8 mouse cellular contexts compared by ENCODE assay signal in the genomic region with DNA sequence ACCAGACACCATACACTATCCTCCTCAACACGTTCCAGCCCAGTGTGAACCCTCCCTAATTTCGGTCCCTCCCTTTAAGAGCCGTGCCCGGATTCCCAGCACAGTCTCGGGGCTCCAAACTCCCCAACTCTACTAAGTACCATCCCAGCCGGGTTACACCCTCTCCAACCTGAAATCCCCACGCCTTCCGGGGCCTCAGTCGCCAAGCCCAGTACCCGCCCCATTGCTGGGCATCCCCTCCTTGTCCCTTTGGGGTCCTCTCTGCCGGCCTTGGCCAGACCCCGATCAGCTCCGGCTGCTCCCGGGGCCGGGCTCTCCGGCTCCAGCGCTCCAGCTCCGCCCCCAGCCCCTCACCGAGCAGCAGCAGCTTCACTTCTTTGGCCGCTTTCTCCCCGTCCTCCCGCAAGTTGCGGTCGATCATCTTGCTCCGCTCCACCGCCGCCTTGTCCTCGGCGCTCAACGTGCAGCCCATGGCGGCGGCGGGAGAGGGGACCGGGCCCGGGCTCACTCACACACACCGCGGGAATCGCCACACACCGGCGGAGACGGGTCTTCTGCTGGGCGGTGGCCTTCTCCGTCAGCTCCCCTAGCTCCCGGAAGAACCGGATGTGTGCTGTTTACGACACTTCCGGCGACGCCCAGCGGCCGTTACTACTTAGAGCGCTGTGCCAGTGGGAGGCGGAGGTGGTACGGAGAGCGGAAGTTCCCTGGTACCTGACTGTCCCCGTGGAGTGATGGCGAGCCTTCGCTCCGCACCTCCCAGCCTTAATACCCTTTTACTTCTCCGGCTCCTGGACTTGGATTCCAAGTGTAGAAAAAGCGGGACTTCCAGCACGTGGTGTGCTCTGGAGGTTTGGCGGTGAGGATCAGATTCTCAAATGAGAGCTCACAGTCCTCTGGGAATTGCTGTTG. TPM values are rescaled to one million over a fixed set of nuclear protein-coding genes. Genes with fewer than 3 reads are reported as not detected.
DNase-seq lines count a peak whose midpoint lies in the region; ATAC-seq and TF ChIP-seq lines count a peak whose summit lies in the region.

A gene (minus strand): TSS at position 613 of the 912 bp plus-strand sequence.

- under 1% methylated on average over 63 of the region's 63 CpGs for WGBS in heart, embryonic 12.5 days
- under 1% methylated on average over 63 of the region's 63 CpGs for WGBS in kidney, postnatal 0 days
- under 1% methylated on average over 63 of the region's 63 CpGs for WGBS in liver, embryonic 11.5 days
- under 1% methylated on average over 63 of the region's 63 CpGs for WGBS in stomach, embryonic 14.5 days

- H3K27ac ChIP-seq in heart, embryonic 12.5 days (ENCODE audit: poor library complexity, severe bottlenecking): peak within 1 kb of the TSS; percentile 92
- H3K27ac ChIP-seq in kidney, postnatal 0 days: peak within 1 kb of the TSS; percentile 97
- H3K27ac ChIP-seq in liver, embryonic 11.5 days (ENCODE audit: low read depth, low read length): peak within 1 kb of the TSS; percentile 95
- H3K27ac ChIP-seq in stomach, embryonic 14.5 days (ENCODE audit: low read length): peak within 1 kb of the TSS; percentile 96

- H3K36me3 ChIP-seq in heart, embryonic 12.5 days: peaks cover 2% of the 10 kb centered on the region; the same call in 1 of the 2 replicates
- no peaks in the 10 kb centered on the region for H3K36me3 ChIP-seq in kidney, postnatal 0 days (ENCODE audit: insufficient read depth, low read length)
- H3K36me3 ChIP-seq in liver, embryonic 11.5 days (ENCODE audit: control insufficient read depth, insufficient read depth, low read length): no peaks in the 10 kb centered on the region
- H3K36me3 ChIP-seq in stomach, embryonic 14.5 days (ENCODE audit: control insufficient read depth, insufficient read depth, low read length): no peaks in the 10 kb centered on the region

- peak; percentile 96 for DNase-seq in CD4-positive helper T cell, adult 2 months (ENCODE audit: low read depth, low spot score)
- peak; percentile 81 for DNase-seq in brain, embryonic 18.5 days (ENCODE audit: low read depth, low spot score)
- DNase-seq in kidney, postnatal 0 days (ENCODE audit: low spot score): peak; percentile 98
- DNase-seq in liver, embryonic 11.5 days (ENCODE audit: low spot score): peak; percentile 92
- DNase-seq in naive thymus-derived CD4-positive, alpha-beta T cell, adult 2 months (ENCODE audit: low read depth): peak; percentile 95

- H3K4me3 ChIP-seq in heart, embryonic 12.5 days: peak within 1 kb of the TSS; percentile 82
- peak within 1 kb of the TSS; percentile 97 for H3K4me3 ChIP-seq in kidney, postnatal 0 days (replicated peaks; ENCODE audit: low read depth, low read length)
- H3K4me3 ChIP-seq in liver, embryonic 11.5 days (ENCODE audit: low read depth, low read length): peak within 1 kb of the TSS; percentile 99
- H3K4me3 ChIP-seq in stomach, embryonic 14.5 days (ENCODE audit: low read depth, low read length): peak within 1 kb of the TSS; percentile 90

- no peaks in the 10 kb centered on the region for H3K27me3 ChIP-seq in heart, embryonic 12.5 days (replicated peaks)
- no peaks in the 10 kb centered on the region for H3K27me3 ChIP-seq in kidney, postnatal 0 days (ENCODE audit: insufficient read depth, low read length)
- H3K27me3 ChIP-seq in liver, embryonic 11.5 days (replicated peaks; ENCODE audit: control insufficient read depth, insufficient read depth, low read length): no peaks in the 10 kb centered on the region
- no peaks in the 10 kb centered on the region for H3K27me3 ChIP-seq in stomach, embryonic 14.5 days (ENCODE audit: control insufficient read depth, insufficient read depth, low read length)

- peak within 1 kb of the TSS; percentile 68 for H3K4me2 ChIP-seq in heart, embryonic 12.5 days
- peak within 1 kb of the TSS; percentile 64 for H3K4me2 ChIP-seq in kidney, postnatal 0 days (ENCODE audit: low read length)
- peak within 1 kb of the TSS; percentile 80 for H3K4me2 ChIP-seq in liver, embryonic 11.5 days
- peak within 1 kb of the TSS; percentile 73 for H3K4me2 ChIP-seq in stomach, embryonic 14.5 days (replicated peaks; ENCODE audit: low read depth, low read length)

- ATAC-seq in erythroid progenitor cell, adult 5-6 weeks (replicated peaks; ENCODE audit: low FRiP score, poor library complexity, severe bottlenecking): peak; percentile 94
- peak; percentile 96 for ATAC-seq in heart, embryonic 12.5 days (ENCODE audit: insufficient number of reproducible peaks, low FRiP score)
- ATAC-seq in kidney, postnatal 0 days (replicated peaks; ENCODE audit: low FRiP score, low read depth): peak; percentile 94
- peak; percentile 95 for ATAC-seq in liver, embryonic 11.5 days (replicated peaks; ENCODE audit: low FRiP score)
- ATAC-seq in stomach, embryonic 14.5 days (ENCODE audit: insufficient number of reproducible peaks, insufficient read depth, low FRiP score, low read depth): peak; percentile 94

- H3K9ac ChIP-seq in heart, embryonic 12.5 days: peak within 1 kb of the TSS; percentile 90
- H3K9ac ChIP-seq in kidney, postnatal 0 days (ENCODE audit: low read depth, low read length): peak within 1 kb of the TSS; percentile 94
- peak within 1 kb of the TSS; percentile 97 for H3K9ac ChIP-seq in liver, embryonic 11.5 days (ENCODE audit: low read depth, low read length)
- H3K9ac ChIP-seq in stomach, embryonic 14.5 days (replicated peaks; ENCODE audit: low read depth, low read length): peak within 1 kb of the TSS; percentile 78

- peak; percentile 39; the same call in 1 of the 2 replicates for TF ChIP-seq CTCF in kidney, postnatal 0 days (IDR thresholded peaks at IDR 0.05; ENCODE audit: low read depth)

- no peaks in the 10 kb centered on the region for H3K9me3 ChIP-seq in heart, embryonic 12.5 days (replicated peaks)
- H3K9me3 ChIP-seq in kidney, postnatal 0 days (replicated peaks; ENCODE audit: low read length): no peaks in the 10 kb centered on the region
- no peaks in the 10 kb centered on the region for H3K9me3 ChIP-seq in liver, embryonic 11.5 days (ENCODE audit: control insufficient read depth, low read length)
- no peaks in the 10 kb centered on the region for H3K9me3 ChIP-seq in stomach, embryonic 14.5 days (ENCODE audit: control insufficient read depth, low read depth, low read length)

- peaks cover 11% of the 10 kb centered on the region for H3K4me1 ChIP-seq in heart, embryonic 12.5 days (replicated peaks)
- H3K4me1 ChIP-seq in kidney, postnatal 0 days (replicated peaks; ENCODE audit: insufficient read depth, low read length): peaks cover 13% of the 10 kb centered on the region
- H3K4me1 ChIP-seq in liver, embryonic 11.5 days (replicated peaks; ENCODE audit: control insufficient read depth, insufficient read depth, low read length): peaks cover 19% of the 10 kb centered on the region
- H3K4me1 ChIP-seq in stomach, embryonic 14.5 days (ENCODE audit: control insufficient read depth, insufficient read depth, low read length): peaks cover 7% of the 10 kb centered on the region; the same call in 1 of the 2 replicates

RNA-seq across cellular contexts. Expression of the gene that starts here (rescaled TPM):
- 29.9 and 45.7 TPM in 2 replicates for total RNA-seq in erythroid progenitor cell, adult 5-6 weeks (2015; ENCODE audit: low replicate concordance)
- 21.7 and 30.0 TPM in 2 replicates for total RNA-seq in erythroid progenitor cell, adult 5-6 weeks (2017; ENCODE audit: low replicate concordance)
- polyA plus RNA-seq in heart, embryonic 12.5 days (2016; fragmentation: Nextera tagmentation; extraction: Ambion mirVana): 94.9 and 97.0 TPM in 2 replicates
- polyA plus RNA-seq in kidney, postnatal 0 days (2015; fragmentation: Nextera tagmentation; extraction: Ambion mirVana): 134 and 147 TPM in 2 replicates
- polyA plus RNA-seq in liver, embryonic 11.5 days (2014; fragmentation: Nextera tagmentation; extraction: Ambion mirVana): 146 and 170 TPM in 2 replicates
- polyA plus RNA-seq in stomach, embryonic 14.5 days (2014; fragmentation: Nextera tagmentation; extraction: Ambion mirVana): 154 and 170 TPM in 2 replicates

Comparison
In these comparisons a context has a peak if more than half of its experiments do, and no peak if none do; other contexts are left out.
1. Peak in every context shown above with its lines: DNase-seq, ATAC-seq, H3K4me3 ChIP-seq and H3K27ac ChIP-seq.